8 mouse cellular contexts compared by ENCODE assay signal in the genomic region with DNA sequence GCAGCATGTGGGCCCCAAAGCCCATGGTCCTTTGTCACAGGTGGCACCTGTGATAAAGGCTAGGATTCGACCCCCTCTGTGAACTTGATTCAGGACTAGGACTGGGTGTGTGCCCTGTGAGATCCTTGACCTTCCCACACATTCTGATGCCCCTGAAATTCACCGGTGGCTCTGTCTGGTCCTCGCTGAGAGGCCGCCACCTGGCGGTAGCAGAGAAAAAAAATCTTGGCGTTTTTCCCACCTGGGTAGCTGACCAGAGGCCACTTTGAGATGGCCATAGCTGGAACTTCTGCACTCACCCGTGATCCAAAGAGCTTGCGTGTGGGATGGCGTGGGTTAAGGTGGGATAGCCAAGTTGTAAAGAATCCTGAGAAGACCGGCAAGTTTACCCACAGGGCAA. TPM values are rescaled to one million over a fixed set of nuclear protein-coding genes. Genes with fewer than 3 reads are reported as not detected.
DNase-seq lines count a peak whose midpoint lies in the region; ATAC-seq and TF ChIP-seq lines count a peak whose summit lies in the region.
"Had no signal": no experiment of that assay in that cellular context is flagged by ENCODE, and none has a peak within 500 bp of the region (broad histone marks: within the 10 kb centered on the region; RNA-seq: fewer than 3 reads in every experiment).

No protein-coding gene starts in this region.

- peak; percentile 55 for DNase-seq in midbrain, embryonic 10.5 days (ENCODE audit: low spot score)
- peak; percentile 66 for DNase-seq in ZHBTc4 (ENCODE audit: low read depth, low spot score)
- DNase-seq in cerebellum, postnatal 10 days = peak; percentile 85 to 94
- peak; percentile 92 for DNase-seq in hindbrain, postnatal 0 days (ENCODE audit: low spot score)
- DNase-seq in lung, postnatal 4 days = peak; percentile 70 to 74
- DNase-seq in urinary bladder, postnatal 25 days (ENCODE audit: low spot score) = peak; percentile 56

- no peak overlapping the region for H3K4me2 ChIP-seq in midbrain, embryonic 15.5 days
- H3K4me2 ChIP-seq in hindbrain, postnatal 0 days (ENCODE audit: low read depth, low read length) = no peak overlapping the region

- H3K9ac ChIP-seq in midbrain, embryonic 15.5 days = no peak overlapping the region
- no peak overlapping the region for H3K9ac ChIP-seq in hindbrain, postnatal 0 days (replicated peaks; ENCODE audit: low read length)
- H3K9ac ChIP-seq: lung, embryonic 15.5 days had no signal

- H3K4me3 ChIP-seq in midbrain, embryonic 10.5 days = peak overlapping the region; percentile 49; the same call in 1 of the 2 replicates
- H3K4me3 ChIP-seq in midbrain, embryonic 15.5 days = no peak overlapping the region
- H3K4me3 ChIP-seq in hindbrain, postnatal 0 days (ENCODE audit: low read length) = 0 out of 2 replicates have a peak overlapping the region, but pooled peaks have one; percentile 33

- H3K4me1 ChIP-seq in midbrain, embryonic 10.5 days = peaks cover 73% of the 10 kb centered on the region
- peaks cover 46% of the 10 kb centered on the region for H3K4me1 ChIP-seq in midbrain, embryonic 15.5 days
- H3K4me1 ChIP-seq in hindbrain, postnatal 0 days (ENCODE audit: insufficient read depth, low read length) = peaks cover 17% of the 10 kb centered on the region

- H3K36me3 ChIP-seq in midbrain, embryonic 10.5 days = peaks cover 3% of the 10 kb centered on the region; the same call in 1 of the 2 replicates
- no peaks in the 10 kb centered on the region for H3K36me3 ChIP-seq in midbrain, embryonic 15.5 days (replicated peaks)
- 0 out of 2 replicates have a peak, but pooled peaks cover 4% of the 10 kb centered on the region for H3K36me3 ChIP-seq in hindbrain, postnatal 0 days (ENCODE audit: insufficient read depth, low read length)
- H3K36me3 ChIP-seq: lung, embryonic 15.5 days had no signal

- no peaks in the 10 kb centered on the region for H3K9me3 ChIP-seq in midbrain, embryonic 10.5 days (replicated peaks)
- no peaks in the 10 kb centered on the region for H3K9me3 ChIP-seq in midbrain, embryonic 15.5 days
- no peaks in the 10 kb centered on the region for H3K9me3 ChIP-seq in hindbrain, postnatal 0 days (ENCODE audit: low read length)
- H3K9me3 ChIP-seq: lung, embryonic 15.5 days had no signal

- WGBS in midbrain, embryonic 10.5 days = 4% methylated on average over 10 of the region's 10 CpGs
- 4% methylated on average over 10 of the region's 10 CpGs for WGBS in midbrain, embryonic 15.5 days
- 4% methylated on average over 10 of the region's 10 CpGs for WGBS in hindbrain, postnatal 0 days

- peak; percentile 79 for TF ChIP-seq CTCF in hindbrain, postnatal 0 days (IDR thresholded peaks at IDR 0.05; ENCODE audit: low read depth)

- no peak overlapping the region for H3K27ac ChIP-seq in midbrain, embryonic 10.5 days (replicated peaks)
- no peak overlapping the region for H3K27ac ChIP-seq in midbrain, embryonic 15.5 days
- no peak overlapping the region for H3K27ac ChIP-seq in hindbrain, postnatal 0 days
- H3K27ac ChIP-seq: lung, embryonic 15.5 days had no signal

- ATAC-seq in midbrain, embryonic 15.5 days (replicated peaks) = no peak
- no peak for ATAC-seq in hindbrain, postnatal 0 days

- peaks cover 99% of the 10 kb centered on the region for H3K27me3 ChIP-seq in midbrain, embryonic 10.5 days (ENCODE audit: low read depth, poor library complexity, severe bottlenecking)
- peaks cover 90% of the 10 kb centered on the region for H3K27me3 ChIP-seq in midbrain, embryonic 15.5 days (replicated peaks)
- H3K27me3 ChIP-seq in hindbrain, postnatal 0 days (ENCODE audit: insufficient read depth, low read length) = peaks cover 52% of the 10 kb centered on the region

RNA-seq across cellular contexts. Expression of a gene that starts 6.0 kb away (rescaled TPM):
- polyA plus RNA-seq in midbrain, embryonic 10.5 days (2016; fragmentation: Nextera tagmentation; extraction: Ambion mirVana) = 26.3 and 30.9 TPM in 2 replicates
- polyA plus RNA-seq in midbrain, embryonic 15.5 days (2015; fragmentation: Nextera tagmentation; extraction: Ambion mirVana) = 0.67 and 0.69 TPM in 2 replicates
- 0.26 and 0.40 TPM in 2 replicates for total RNA-seq in hindbrain, postnatal 0 days (2014; rRNA removed)
- polyA plus RNA-seq in hindbrain, postnatal 0 days (2015; fragmentation: Nextera tagmentation; extraction: Ambion mirVana) = 0.15 and 0.19 TPM in 2 replicates
- polyA plus RNA-seq: lung, embryonic 15.5 days had no signal

RNA-seq across cellular contexts. Expression of a gene that starts 11.5 kb away (rescaled TPM):
- polyA plus RNA-seq in midbrain, embryonic 10.5 days (2016; fragmentation: Nextera tagmentation; extraction: Ambion mirVana) = 7.0 and 7.7 TPM in 2 replicates
- polyA plus RNA-seq in midbrain, embryonic 15.5 days (2015; fragmentation: Nextera tagmentation; extraction: Ambion mirVana) = 15.6 and 16.6 TPM in 2 replicates
- total RNA-seq in hindbrain, postnatal 0 days (2014; rRNA removed) = 167 and 170 TPM in 2 replicates
- 17.1 and 19.0 TPM in 2 replicates for polyA plus RNA-seq in hindbrain, postnatal 0 days (2015; fragmentation: Nextera tagmentation; extraction: Ambion mirVana)

RNA-seq across cellular contexts. Expression of a gene that starts 11.5 kb away (rescaled TPM):
- 26.8 and 27.6 TPM in 2 replicates for polyA plus RNA-seq in midbrain, embryonic 10.5 days (2016; fragmentation: Nextera tagmentation; extraction: Ambion mirVana)
- 20.4 and 24.5 TPM in 2 replicates for polyA plus RNA-seq in midbrain, embryonic 15.5 days (2015; fragmentation: Nextera tagmentation; extraction: Ambion mirVana)
- total RNA-seq in hindbrain, postnatal 0 days (2014; rRNA removed) = 35.3 and 42.6 TPM in 2 replicates
- polyA plus RNA-seq in hindbrain, postnatal 0 days (2015; fragmentation: Nextera tagmentation; extraction: Ambion mirVana) = 15.9 and 16.4 TPM in 2 replicates

RNA-seq across cellular contexts. Expression of a gene that starts 33.3 kb away (rescaled TPM):
- 1.5 and 2.4 TPM in 2 replicates for polyA plus RNA-seq in midbrain, embryonic 10.5 days (2016; fragmentation: Nextera tagmentation; extraction: Ambion mirVana)
- polyA plus RNA-seq in midbrain, embryonic 15.5 days (2015; fragmentation: Nextera tagmentation; extraction: Ambion mirVana) = 8.0 and 8.6 TPM in 2 replicates
- 5.7 and 7.7 TPM in 2 replicates for total RNA-seq in hindbrain, postnatal 0 days (2014; rRNA removed)
- 6.6 and 6.9 TPM in 2 replicates for polyA plus RNA-seq in hindbrain, postnatal 0 days (2015; fragmentation: Nextera tagmentation; extraction: Ambion mirVana)

RNA-seq across cellular contexts. Expression of a gene that starts 40.0 kb away (rescaled TPM):
- 282 and 358 TPM in 2 replicates for polyA plus RNA-seq in midbrain, embryonic 10.5 days (2016; fragmentation: Nextera tagmentation; extraction: Ambion mirVana)
- 127 and 133 TPM in 2 replicates for polyA plus RNA-seq in midbrain, embryonic 15.5 days (2015; fragmentation: Nextera tagmentation; extraction: Ambion mirVana)
- total RNA-seq in hindbrain, postnatal 0 days (2014; rRNA removed) = 164 and 185 TPM in 2 replicates
- 156 and 176 TPM in 2 replicates for polyA plus RNA-seq in hindbrain, postnatal 0 days (2015; fragmentation: Nextera tagmentation; extraction: Ambion mirVana)

Comparison
In these comparisons a context has a peak if more than half of its experiments do, and no peak if none do; other contexts are left out.
1. RNA of a gene that starts 6.0 kb away (polyA plus RNA-seq): 26.3 to 30.9 TPM in midbrain, embryonic 10.5 days; 0.67 to 0.69 TPM in midbrain, embryonic 15.5 days and 0.15 to 0.19 TPM in hindbrain, postnatal 0 days; every median in the first group is over 10 times any median in the second.
2. Peak in every context shown above with its lines, with median percentiles within 50 percentile points of each other: DNase-seq.